8 mouse cellular contexts compared by ENCODE assay signal in the genomic region with DNA sequence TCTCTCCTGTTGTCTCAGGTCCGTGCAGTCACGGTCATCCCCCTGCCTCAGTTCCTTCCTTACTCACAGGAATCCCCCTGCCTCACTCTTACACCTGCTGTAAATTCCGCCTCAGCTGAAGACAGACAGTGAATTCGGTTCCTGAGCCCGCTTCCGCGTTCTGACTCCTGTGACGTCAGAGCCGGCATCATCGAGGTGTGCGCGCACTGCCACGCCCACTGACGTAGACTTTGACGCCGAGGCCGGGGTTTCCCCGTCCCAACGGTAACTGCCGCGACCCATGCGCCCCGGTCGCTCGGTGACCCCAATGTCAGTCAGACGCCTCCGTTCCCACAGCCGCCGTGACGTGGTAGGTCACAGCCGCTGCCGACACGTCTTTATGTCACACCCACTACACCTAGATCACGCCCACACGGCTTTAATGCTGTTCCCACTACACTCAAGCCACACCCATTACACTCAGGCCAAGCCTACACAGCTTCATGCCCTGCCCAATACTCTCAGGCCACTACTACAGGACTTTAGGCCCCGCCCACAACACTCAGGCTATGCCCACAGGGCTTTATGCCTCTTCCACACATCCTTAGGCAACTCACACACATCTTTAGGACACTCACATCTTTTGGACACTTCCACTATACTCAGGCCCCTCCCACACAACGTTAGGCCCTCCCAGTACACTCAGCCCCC.
DNase-seq lines count a peak whose midpoint lies in the region; ATAC-seq and TF ChIP-seq lines count a peak whose summit lies in the region.

No protein-coding gene starts in this region.

- H3K27ac ChIP-seq in brown adipose tissue, adult 24 weeks (replicated peaks; ENCODE audit: low read depth, low read length) = peak overlapping the region; percentile 95
- H3K27ac ChIP-seq in lung, embryonic 16.5 days (ENCODE audit: low read length) = peak overlapping the region; percentile 99
- H3K27ac ChIP-seq in olfactory bulb, adult 2 months (ENCODE audit: insufficient read depth, low read depth, low read length) = peak overlapping the region; percentile 93

- under 1% methylated on average over 37 of the region's 37 CpGs for WGBS in lung, embryonic 16.5 days
- WGBS in olfactory bulb, adult 2 months = under 1% methylated on average over 37 of the region's 37 CpGs

- H3K9ac ChIP-seq in lung, embryonic 16.5 days (ENCODE audit: low read length) = peak overlapping the region; percentile 67

- TF ChIP-seq POLR2A in olfactory bulb, adult 2 months (IDR thresholded peaks at IDR 0.05; ENCODE audit: insufficient read depth, low read depth, low read length) = peak; percentile 39

- H3K9me3 ChIP-seq in lung, embryonic 16.5 days (ENCODE audit: control insufficient read depth, low read length) = no peaks in the 10 kb centered on the region; the same call in 1 of the 2 replicates

- intact Hi-C loops in heart, postnatal 25 days (cut with DNase I) = loop anchor here (5.0 to 10.0 kb wide), 4 partner anchors 66 to 511 kb away; partner anchors contain the start of genes Ctxn1, Evi5l, Shcbp1 and Snapc2

- peak overlapping the region; percentile 45 for H3K4me2 ChIP-seq in lung, embryonic 16.5 days (ENCODE audit: low read depth, low read length)

- no peaks in the 10 kb centered on the region for H3K36me3 ChIP-seq in lung, embryonic 16.5 days (ENCODE audit: control insufficient read depth, insufficient read depth, low read length)

- TF ChIP-seq CTCF in olfactory bulb, adult 2 months (IDR thresholded peaks at IDR 0.05; ENCODE audit: insufficient read depth, low read depth, low read length) = no peak

- peak; percentile 68 for ATAC-seq in lung, embryonic 16.5 days (ENCODE audit: low read depth)

- peak overlapping the region; percentile 73 for H3K4me3 ChIP-seq in brown adipose tissue, adult 24 weeks (ENCODE audit: insufficient read depth, low read depth, low read length)
- H3K4me3 ChIP-seq in lung, embryonic 16.5 days (ENCODE audit: low read length) = peak overlapping the region; percentile 69
- H3K4me3 ChIP-seq in olfactory bulb, adult 2 months (ENCODE audit: insufficient read depth, low read depth, low read length) = peak overlapping the region; percentile 64

- peak; percentile 85 for DNase-seq in ES-CJ7 (ENCODE audit: low read depth, low spot score)
- DNase-seq in fat pad, adult 2 months (ENCODE audit: extremely low read depth, low read depth, low spot score) = peak; percentile 47
- peak; percentile 79 for DNase-seq in heart, postnatal 25 days (ENCODE audit: low spot score)
- DNase-seq in layer of hippocampus, adult 18-20 months (ENCODE audit: low spot score in 2 of 2) = peak; percentile 84 to 94
- peak; percentile 90 to 91 for DNase-seq in thymus, postnatal 10 days (ENCODE audit: low spot score in 2 of 2)

- H3K4me1 ChIP-seq in brown adipose tissue, adult 24 weeks (ENCODE audit: control insufficient read depth, insufficient read depth, insufficient read length, low read length) = no peaks in the 10 kb centered on the region
- H3K4me1 ChIP-seq in lung, embryonic 16.5 days (replicated peaks; ENCODE audit: control insufficient read depth, insufficient read depth, low read length) = peaks cover 5% of the 10 kb centered on the region
- peaks cover 4% of the 10 kb centered on the region; the same call in 1 of the 2 replicates for H3K4me1 ChIP-seq in olfactory bulb, adult 2 months (ENCODE audit: control insufficient read depth, insufficient read depth, low read length)

- no peaks in the 10 kb centered on the region for H3K27me3 ChIP-seq in lung, embryonic 16.5 days (ENCODE audit: control insufficient read depth, insufficient read depth, low read depth, low read length)

Comparison
In these comparisons a context has a peak if more than half of its experiments do, and no peak if none do; other contexts are left out.
1. Peak in every context shown above with its lines: DNase-seq, ATAC-seq, H3K4me3 ChIP-seq and H3K27ac ChIP-seq.